Comparison of ENCODE assay signal across 8 mouse cellular contexts in genomic region chr2:121288901-121289729, GRCm38 (mm10). TPM values are rescaled to one million over a fixed set of nuclear protein-coding genes. Genes with fewer than 3 reads are reported as not detected.
DNase-seq lines count a peak whose midpoint lies in the region; ATAC-seq and TF ChIP-seq lines count a peak whose summit lies in the region.

TSS of gene Map1a (plus strand) at chr2:121289600.

- DNase-seq in MEL-GATA-1-ER (ENCODE audit: extremely low read depth, low read depth): peak; percentile 78
- DNase-seq in cerebellum, adult 8-10 months: peak; percentile 98
- peak; percentile 98 for DNase-seq in hindbrain, embryonic 10.5 days (ENCODE audit: low spot score)
- peak; percentile 98 for DNase-seq in layer of hippocampus, adult 9-11 months
- DNase-seq in lung, postnatal 0 days (ENCODE audit: low spot score): peak; percentile 95
- peak; percentile 82 for DNase-seq in ovary, postnatal 14 days (ENCODE audit: low spot score)
- DNase-seq in thymus, postnatal 14 days: peak; percentile 89

- peak within 1 kb of the TSS; percentile 69 for H3K4me3 ChIP-seq in hindbrain, embryonic 10.5 days
- peak within 1 kb of the TSS; percentile 37 for H3K4me3 ChIP-seq in lung, postnatal 0 days (ENCODE audit: low read depth, low read length)

- H3K9ac ChIP-seq in lung, postnatal 0 days (replicated peaks; ENCODE audit: low read depth): no peak within 1 kb of the TSS

- peak within 1 kb of the TSS; percentile 72 for H3K4me2 ChIP-seq in lung, postnatal 0 days (replicated peaks; ENCODE audit: low read depth, low read length)

- TF ChIP-seq CTCF in lung, postnatal 0 days (IDR thresholded peaks at IDR 0.05): no peak

- TF ChIP-seq EP300 in lung, postnatal 0 days (IDR thresholded peaks at IDR 0.05): no peak

- H3K27ac ChIP-seq in hindbrain, embryonic 10.5 days: peak within 1 kb of the TSS; percentile 85
- H3K27ac ChIP-seq in lung, postnatal 0 days (ENCODE audit: low read length): no peak within 1 kb of the TSS

- H3K36me3 ChIP-seq in hindbrain, embryonic 10.5 days: no peaks in the 10 kb centered on the region
- no peaks in the 10 kb centered on the region for H3K36me3 ChIP-seq in lung, postnatal 0 days (ENCODE audit: insufficient read depth, low read length)

- peaks cover 47% of the 10 kb centered on the region for H3K27me3 ChIP-seq in hindbrain, embryonic 10.5 days (ENCODE audit: insufficient read depth, poor library complexity, severe bottlenecking)
- H3K27me3 ChIP-seq in lung, postnatal 0 days (replicated peaks; ENCODE audit: insufficient read depth, low read length): peaks cover 24% of the 10 kb centered on the region

- ATAC-seq in frontal cortex, adult (ENCODE audit: low TSS enrichment): peak; percentile 86
- peak; percentile 97 for ATAC-seq in lung, postnatal 0 days

- no peaks in the 10 kb centered on the region for H3K9me3 ChIP-seq in hindbrain, embryonic 10.5 days
- no peaks in the 10 kb centered on the region for H3K9me3 ChIP-seq in lung, postnatal 0 days (ENCODE audit: low read length)

- under 1% methylated on average over 48 of the region's 48 CpGs for WGBS in hindbrain, embryonic 10.5 days
- 2% methylated on average over 45 of the region's 48 CpGs for WGBS in lung, postnatal 0 days

- peaks cover 40% of the 10 kb centered on the region for H3K4me1 ChIP-seq in hindbrain, embryonic 10.5 days (replicated peaks)
- H3K4me1 ChIP-seq in lung, postnatal 0 days (ENCODE audit: insufficient read depth, low read depth, low read length): no peaks in the 10 kb centered on the region; the same call in 1 of the 2 replicates

RNA-seq across cellular contexts. Expression of gene Map1a, which starts in this region (rescaled TPM):
- polyA plus RNA-seq in hindbrain, embryonic 10.5 days (2016; fragmentation: Nextera tagmentation; extraction: Ambion mirVana): 11.7 and 15.0 TPM in 2 replicates
- polyA plus RNA-seq in lung, postnatal 0 days (2015; fragmentation: Nextera tagmentation; extraction: Ambion mirVana): 1.3 and 1.9 TPM in 2 replicates
